Mouse (Mus musculus) megakaryocyte, embryonic 14.5 days (primary cell): Measurements from ENCODE around the gene Etv4.

Experiments
- FLI1 ChIP-seq: IDR thresholded peaks from 2 replicates; pipeline ENCODE4 v1.6.1; 2012; ENCODE audit warnings: low read length, inconsistent platforms, mixed read lengths
- GATA1 ChIP-seq: IDR thresholded peaks from 3 replicates; pipeline ENCODE4 v1.6.1; 2012; ENCODE audit warnings: mixed read lengths, low read length, inconsistent platforms, borderline replicate concordance

DNA sequence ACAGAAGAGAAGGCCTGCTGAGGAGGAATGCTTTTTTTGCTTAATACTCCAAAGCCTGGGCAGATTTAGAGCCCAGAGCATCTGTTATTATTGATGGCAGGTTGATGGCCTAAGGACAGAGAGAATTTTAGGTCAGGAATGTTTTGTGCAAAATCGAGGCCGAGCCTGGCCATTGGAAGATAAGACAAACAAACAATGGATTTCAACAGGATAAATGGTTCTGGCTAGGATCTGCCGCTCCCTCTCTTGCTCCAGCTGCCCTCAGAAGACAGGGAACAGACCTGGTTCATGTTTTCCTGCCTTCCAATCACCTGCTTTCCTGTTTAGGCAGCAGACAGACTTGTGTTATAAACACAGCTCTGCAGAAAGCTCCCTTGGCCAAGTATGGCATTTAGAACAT is 55.9 kb downstream of the Etv4 start:
- no peak for TF ChIP-seq GATA1
- TF ChIP-seq FLI1, result no peak
